Mouse (Mus musculus) cerebellum, adult 11 months (tissue): ENCODE measurements at regions not wholly inside any gene's neighbourhood (a gene's known extent, or its start where the extent isn't known, plus 50 kb on each side); places are given as distances from the start of the nearest gene placed in this dataset.

Source experiments
- DNase-seq: peaks from one replicate; pipeline ENCODE4 v3.0.0; 2022

DNA sequence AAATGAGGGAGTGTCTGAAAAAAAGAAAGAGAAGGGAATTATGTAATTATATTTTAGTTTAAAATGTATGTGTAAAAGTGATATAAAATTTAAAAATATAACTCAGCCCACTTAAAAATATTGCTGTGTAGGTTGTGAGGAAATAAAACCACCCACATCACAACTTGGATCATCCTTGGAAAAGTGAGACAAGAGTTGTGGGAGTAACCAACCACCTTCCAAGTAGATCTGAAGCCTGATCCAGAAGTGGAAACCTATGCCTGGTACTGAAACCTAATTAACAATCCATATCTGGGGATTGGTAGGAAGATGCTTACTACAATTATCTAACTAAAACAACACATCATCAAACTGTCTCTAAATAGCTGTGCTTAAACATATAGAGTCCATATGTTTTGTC is 743.1 kb downstream of the Stim2 start:
- no peak for DNase-seq

DNA sequence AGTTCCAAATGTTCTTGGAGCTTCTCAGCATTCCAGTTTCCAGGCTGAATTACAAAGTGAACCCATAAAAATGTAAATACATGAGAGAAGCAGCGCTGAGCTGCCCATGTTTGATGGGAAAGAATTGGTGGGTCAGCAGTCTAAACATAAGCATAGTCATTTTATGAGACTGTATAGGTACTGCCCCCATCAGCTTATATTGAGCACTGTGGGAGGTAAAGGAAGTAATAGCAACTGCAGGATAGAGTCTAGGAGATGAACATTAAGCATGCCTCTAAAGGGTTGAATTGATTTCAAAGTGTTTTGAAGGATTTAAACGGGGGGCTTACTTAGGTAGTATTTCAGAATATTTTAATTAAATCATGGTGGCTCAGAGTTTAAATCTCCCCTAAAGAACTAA is 748.7 kb downstream of the Stim2 start:
- no peak for DNase-seq

DNA sequence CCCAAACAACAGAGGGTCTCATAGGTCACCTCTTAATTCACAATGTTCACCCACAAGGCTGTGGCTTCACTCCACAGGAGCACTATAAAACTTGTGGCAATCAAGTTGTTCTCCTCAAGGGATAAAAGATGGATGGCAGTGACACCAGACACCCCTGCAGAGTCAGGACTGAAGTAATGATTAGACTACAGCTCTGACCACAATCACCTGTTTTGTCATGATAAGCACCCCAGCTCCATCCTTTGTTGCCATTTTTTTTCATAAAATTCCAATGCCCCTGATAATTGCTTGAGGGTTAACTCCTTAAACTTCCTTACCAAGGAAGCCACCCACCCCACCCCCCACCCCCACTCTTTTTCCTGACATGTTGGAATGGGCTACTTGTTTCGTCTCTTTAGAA is 755.1 kb downstream of the Stim2 start:
- DNase-seq = no peak

DNA sequence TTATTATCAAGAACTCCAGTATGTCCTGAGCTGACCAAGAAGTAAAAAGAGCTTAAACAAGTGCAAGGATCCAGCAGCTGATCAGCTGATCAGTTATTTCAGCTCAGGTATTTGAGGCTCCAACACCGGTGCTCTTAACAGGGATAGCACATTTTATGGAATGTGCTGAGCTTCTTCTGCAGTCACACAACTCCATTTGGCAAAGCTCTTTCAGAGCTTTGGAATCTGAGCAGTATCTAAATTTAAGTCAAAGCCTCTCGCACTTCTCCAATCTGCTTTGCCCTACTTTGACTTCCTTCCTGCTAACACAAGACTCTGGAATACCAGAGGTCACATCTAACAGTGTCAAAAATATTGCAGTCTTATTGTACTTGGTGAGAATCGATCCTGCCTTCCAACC is 761.4 kb downstream of the Stim2 start:
- no peak for DNase-seq

DNA sequence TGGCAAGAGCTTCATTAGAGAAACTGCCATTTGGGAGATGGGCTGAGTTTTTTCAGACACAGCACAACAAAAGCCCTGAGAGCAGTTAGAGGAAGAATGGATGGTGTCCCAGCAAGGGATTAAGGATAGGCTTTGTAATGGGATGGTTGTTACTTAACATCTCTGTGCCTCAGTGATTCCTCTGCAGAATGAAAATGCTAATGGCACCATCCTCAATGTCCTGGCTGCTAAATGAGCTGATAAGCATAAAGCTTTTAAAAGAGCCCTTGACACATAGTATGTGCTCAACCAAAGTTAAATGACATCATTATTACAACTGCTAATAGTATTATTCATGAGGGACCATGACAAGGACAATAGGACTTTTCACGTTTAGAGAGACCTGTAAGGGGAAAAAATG is 764.7 kb downstream of the Stim2 start:
- DNase-seq = no peak

DNA sequence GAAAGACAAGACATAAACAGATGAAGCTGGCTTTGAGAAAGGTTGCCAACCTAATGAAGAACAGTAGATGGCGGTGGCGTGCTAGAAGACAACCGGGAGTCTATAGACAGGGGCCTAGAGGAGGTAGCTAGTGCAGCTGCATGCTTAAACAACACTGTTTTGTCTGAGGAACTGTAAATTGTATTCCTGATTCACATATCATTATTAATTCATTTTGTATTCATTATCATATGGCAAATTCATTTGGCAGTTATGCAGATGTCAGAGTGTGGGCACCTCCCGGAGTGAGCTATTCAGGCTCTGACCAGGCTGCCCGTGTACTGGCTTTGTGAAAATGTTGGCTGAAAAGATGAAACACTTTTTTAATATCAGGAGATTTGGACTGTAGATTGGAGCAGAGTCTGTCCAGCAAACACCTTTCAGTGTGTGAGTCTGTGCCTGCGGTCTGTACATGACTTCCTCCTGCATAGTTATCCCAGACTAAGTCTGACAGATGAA is 798.7 kb downstream of the Stim2 start:
- peak; percentile 3 for DNase-seq

DNA sequence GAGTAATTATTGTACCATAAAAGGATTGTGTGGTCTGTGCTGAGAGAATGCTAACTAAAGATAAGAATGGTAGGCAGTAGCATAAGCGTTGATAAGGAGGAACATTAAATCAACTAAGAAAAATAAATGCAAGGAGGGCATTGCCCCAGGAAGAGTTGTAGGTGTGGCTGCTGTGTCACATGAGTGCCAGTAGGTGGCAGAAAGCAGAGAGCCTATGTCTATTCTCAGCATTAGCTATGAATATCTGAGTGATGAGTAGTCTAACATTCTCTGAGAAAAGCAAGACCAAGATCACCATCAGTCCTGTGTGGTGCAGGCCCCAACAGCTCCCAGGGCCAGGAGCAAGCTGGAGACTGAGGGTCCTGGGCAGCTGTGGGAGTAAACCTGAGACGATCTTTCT is 828.8 kb downstream of the Stim2 start:
- DNase-seq = no peak
